Mouse (Mus musculus): ENCODE measurements around the gene Hikeshi. TPM values are rescaled to one million over a fixed set of nuclear protein-coding genes. Genes with fewer than 3 reads are reported as not detected.

Gene Hikeshi
- polyA plus RNA-seq, 1 experiment from 2014 or later, result 132 TPM

DNA sequence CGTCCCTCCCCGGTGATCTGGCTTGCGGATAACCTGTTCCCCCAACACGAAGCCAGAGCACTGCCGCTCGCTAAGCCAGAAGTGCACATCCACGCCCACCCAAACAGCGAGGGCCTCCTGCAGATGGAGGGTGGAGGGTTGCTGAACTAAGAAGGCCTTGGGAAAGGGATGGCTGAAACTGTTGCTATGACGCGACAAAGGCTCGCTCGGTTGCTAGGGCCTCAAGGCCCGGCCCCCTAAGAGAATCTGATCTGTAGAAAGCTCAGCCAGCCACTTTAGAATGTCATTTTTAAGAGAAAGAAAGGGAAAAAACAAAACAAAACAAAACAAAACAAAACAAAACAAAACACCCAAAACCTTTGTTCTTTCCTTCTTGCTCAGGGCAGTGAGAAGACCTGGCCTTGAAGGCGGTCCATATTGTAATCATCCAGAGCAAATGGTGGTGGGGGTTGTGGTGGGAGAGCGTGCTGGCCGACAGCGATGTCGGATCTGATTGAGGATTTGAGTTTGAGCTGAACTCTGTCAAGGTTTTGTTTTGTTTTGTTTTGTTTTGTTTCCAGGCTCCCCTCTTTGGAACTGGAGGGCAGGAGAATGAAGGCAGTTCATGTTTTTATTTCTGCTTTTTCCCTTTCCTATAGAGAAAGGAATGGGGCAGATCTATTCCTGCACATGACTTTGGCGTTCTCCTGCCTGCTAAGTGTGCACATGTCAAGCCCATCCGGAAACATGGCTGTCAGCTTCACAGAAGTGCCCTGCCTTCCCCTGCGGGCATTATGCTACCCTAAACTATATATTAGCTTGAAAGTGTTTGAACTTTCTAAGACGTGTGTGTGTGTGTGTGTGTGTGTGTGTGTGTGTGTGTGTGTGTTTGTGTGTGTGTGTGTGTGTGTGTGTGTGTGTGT lies 37.3 kb downstream of the Hikeshi start, which contains the start of gene Ccdc81:
TSS of gene Ccdc81 (minus strand) at position 188 of the 902 bp plus-strand sequence.
- no peak within 1 kb of the TSS for H3K27ac ChIP-seq (ENCODE audit: low read length)
- no peaks in the 10 kb centered on the region for H3K27me3 ChIP-seq (ENCODE audit: control insufficient read depth, insufficient read depth, low read depth, low read length)
- H3K9me3 ChIP-seq (ENCODE audit: control insufficient read depth, low read length), result no peaks in the 10 kb centered on the region
- 29% methylated on average over 22 of the region's 22 CpGs for WGBS
- no peaks in the 10 kb centered on the region for H3K36me3 ChIP-seq (ENCODE audit: control insufficient read depth, insufficient read depth, low read length)
- H3K4me1 ChIP-seq (replicated peaks; ENCODE audit: control insufficient read depth, insufficient read depth, low read length), result no peaks in the 10 kb centered on the region
- H3K4me2 ChIP-seq (ENCODE audit: low read depth, low read length), result peak within 1 kb of the TSS; percentile 42
- no peak within 1 kb of the TSS for H3K9ac ChIP-seq (ENCODE audit: low read length)
- no peak within 1 kb of the TSS for H3K4me3 ChIP-seq (ENCODE audit: low read length)
- peak; percentile 64; the same call in 1 of the 2 replicates for ATAC-seq (ENCODE audit: low read depth)

DNA sequence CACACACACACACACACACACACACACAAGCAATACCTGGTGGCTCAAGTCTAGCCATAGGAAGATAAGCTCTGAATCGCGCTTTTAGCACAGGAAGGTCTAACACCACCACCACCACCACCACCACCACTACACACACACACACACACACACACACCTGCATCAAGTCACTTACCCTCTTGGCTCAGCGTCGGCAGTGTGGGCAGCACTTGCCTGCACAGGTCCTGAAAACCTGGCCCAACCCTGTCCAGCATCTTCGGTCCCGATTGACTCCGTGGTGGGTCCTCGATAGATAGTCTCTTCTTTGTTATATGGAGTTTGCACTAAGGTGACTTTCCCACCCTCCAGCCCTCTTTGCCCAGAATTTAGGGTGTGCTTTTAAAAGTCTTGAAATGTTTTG lies 38.0 kb downstream of the Hikeshi start:
- Histone ChIP-seq H3K36me3 (ENCODE audit: control insufficient read depth, insufficient read depth, low read length) (no peaks in the 10 kb centered on the region), H3K4me1 (replicated peaks; ENCODE audit: control insufficient read depth, insufficient read depth, low read length) (no peaks in the 10 kb centered on the region), H3K4me3 (ENCODE audit: low read length) (no peak overlapping the region), H3K9ac (ENCODE audit: low read length) (no peak overlapping the region), H3K27ac (ENCODE audit: low read length) (no peak overlapping the region), H3K4me2 (ENCODE audit: low read depth, low read length) (peak overlapping the region; percentile 42), H3K9me3 (ENCODE audit: control insufficient read depth, low read length) (no peaks in the 10 kb centered on the region), H3K27me3 (ENCODE audit: control insufficient read depth, insufficient read depth, low read depth, low read length) (no peaks in the 10 kb centered on the region)
- 77% methylated on average over 8 of the region's 8 CpGs for WGBS
- no peak for ATAC-seq (ENCODE audit: low read depth)

DNA sequence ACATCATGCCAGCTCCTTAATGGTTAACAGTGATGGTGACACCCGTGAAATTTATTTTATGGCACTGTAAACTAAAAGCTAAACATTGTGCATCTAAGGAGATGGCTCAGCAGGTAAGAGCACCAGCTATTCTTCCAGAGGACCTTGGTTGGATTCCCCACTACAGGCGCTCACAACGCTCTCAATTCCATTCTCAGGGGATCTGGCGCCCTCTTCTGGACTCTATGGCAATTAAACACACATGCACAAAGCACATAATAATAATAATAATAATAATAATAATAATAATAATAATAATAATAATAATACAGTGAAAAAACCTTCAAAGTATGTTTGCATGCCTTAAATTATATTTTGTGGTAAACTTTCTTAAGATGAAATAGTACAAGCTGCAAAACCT lies 49.1 kb downstream of the Hikeshi start:
- H3K9ac ChIP-seq (ENCODE audit: low read length), result no peak overlapping the region
- H3K4me3 ChIP-seq (ENCODE audit: low read length), result no peak overlapping the region
- no peaks in the 10 kb centered on the region for H3K9me3 ChIP-seq (ENCODE audit: control insufficient read depth, low read length)
- no peaks in the 10 kb centered on the region for H3K4me1 ChIP-seq (replicated peaks; ENCODE audit: control insufficient read depth, insufficient read depth, low read length)
- no peak overlapping the region for H3K27ac ChIP-seq (ENCODE audit: low read length)
- H3K4me2 ChIP-seq (ENCODE audit: low read depth, low read length), result no peak overlapping the region
- no peak for ATAC-seq (ENCODE audit: low read depth)
- no peaks in the 10 kb centered on the region for H3K27me3 ChIP-seq (ENCODE audit: control insufficient read depth, insufficient read depth, low read depth, low read length)
- 31% methylated on average over 4 of the region's 4 CpGs for WGBS
- no peaks in the 10 kb centered on the region for H3K36me3 ChIP-seq (ENCODE audit: control insufficient read depth, insufficient read depth, low read length)

DNA sequence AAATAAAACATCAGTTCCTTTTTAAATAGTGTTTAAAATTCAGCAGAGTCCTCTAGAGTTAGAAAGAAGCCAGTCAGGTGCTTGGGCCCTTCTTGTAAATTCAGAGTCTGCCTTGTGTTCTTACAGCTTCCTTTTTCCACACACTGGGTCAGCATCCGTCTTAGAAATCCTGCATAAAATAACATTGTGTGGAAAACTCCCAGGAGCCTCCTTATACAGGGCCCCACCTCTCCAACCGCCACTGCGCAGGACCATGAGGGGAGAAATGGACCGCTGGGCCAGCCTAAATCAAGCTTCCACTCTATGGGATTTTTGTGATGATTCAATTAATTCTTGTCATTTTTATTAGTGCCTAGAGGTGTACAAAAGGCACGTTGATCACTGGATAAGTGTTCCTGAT lies 49.6 kb downstream of the Hikeshi start:
- no peak overlapping the region for H3K27ac ChIP-seq (ENCODE audit: low read length)
- H3K36me3 ChIP-seq (ENCODE audit: control insufficient read depth, insufficient read depth, low read length), result no peaks in the 10 kb centered on the region
- no peak overlapping the region for H3K4me2 ChIP-seq (ENCODE audit: low read depth, low read length)
- H3K27me3 ChIP-seq (ENCODE audit: control insufficient read depth, insufficient read depth, low read depth, low read length), result no peaks in the 10 kb centered on the region
- 81% methylated on average over 5 of the region's 5 CpGs for WGBS
- no peaks in the 10 kb centered on the region for H3K4me1 ChIP-seq (replicated peaks; ENCODE audit: control insufficient read depth, insufficient read depth, low read length)
- H3K9ac ChIP-seq (ENCODE audit: low read length), result no peak overlapping the region
- H3K4me3 ChIP-seq (ENCODE audit: low read length), result no peak overlapping the region
- no peaks in the 10 kb centered on the region for H3K9me3 ChIP-seq (ENCODE audit: control insufficient read depth, low read length)
- no peak for ATAC-seq (ENCODE audit: low read depth)

DNA sequence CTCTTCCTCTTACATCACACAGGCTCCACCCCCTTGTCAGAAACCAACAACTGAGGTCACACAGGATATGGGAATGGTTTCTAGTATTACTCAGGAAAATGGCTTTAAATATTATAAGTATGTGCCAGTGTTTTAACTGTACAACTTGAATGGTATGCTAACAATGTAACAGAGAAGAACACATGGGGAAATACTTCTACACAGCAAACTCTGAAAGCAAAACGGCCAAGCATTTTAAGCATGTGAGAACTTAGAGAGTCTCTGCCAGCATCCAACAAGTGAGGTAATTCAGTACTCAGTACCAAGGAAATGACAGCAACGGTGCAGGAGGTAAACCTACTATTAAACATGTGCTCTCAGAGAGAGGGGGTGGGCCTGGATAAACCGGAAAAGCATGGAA lies 56.5 kb downstream of the Hikeshi start:
- Histone ChIP-seq H3K36me3 (ENCODE audit: control insufficient read depth, insufficient read depth, low read length) (no peaks in the 10 kb centered on the region), H3K27ac (ENCODE audit: low read length) (no peak overlapping the region), H3K4me1 (replicated peaks; ENCODE audit: control insufficient read depth, insufficient read depth, low read length) (no peaks in the 10 kb centered on the region), H3K27me3 (ENCODE audit: control insufficient read depth, insufficient read depth, low read depth, low read length) (no peaks in the 10 kb centered on the region), H3K4me2 (ENCODE audit: low read depth, low read length) (no peak overlapping the region), H3K9ac (ENCODE audit: low read length) (no peak overlapping the region), H3K9me3 (ENCODE audit: control insufficient read depth, low read length) (no peaks in the 10 kb centered on the region), H3K4me3 (ENCODE audit: low read length) (no peak overlapping the region)
- 46% methylated on average over 3 of the region's 3 CpGs for WGBS
- ATAC-seq (ENCODE audit: low read depth), result no peak

DNA sequence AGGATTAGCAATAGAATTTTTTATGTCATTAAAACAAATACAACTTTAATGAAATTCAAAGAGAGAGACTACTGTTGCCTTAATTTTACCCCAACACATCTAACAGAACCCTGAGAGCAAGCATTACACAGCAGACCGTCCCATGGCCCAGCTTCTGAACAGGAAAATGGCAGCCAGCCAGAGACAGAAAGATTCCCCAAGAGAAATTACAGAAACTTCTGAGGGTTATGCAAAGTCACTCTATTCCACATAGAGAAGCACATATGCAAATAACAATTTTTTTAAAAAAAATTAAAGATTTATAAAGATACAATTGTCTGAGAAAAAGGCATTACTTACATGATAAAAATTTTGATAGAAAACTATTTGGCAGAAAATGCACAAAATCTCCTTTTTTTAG lies 61.3 kb downstream of the Hikeshi start:
- Histone ChIP-seq H3K36me3 (ENCODE audit: control insufficient read depth, insufficient read depth, low read length) (no peaks in the 10 kb centered on the region), H3K4me2 (ENCODE audit: low read depth, low read length) (no peak overlapping the region), H3K4me1 (replicated peaks; ENCODE audit: control insufficient read depth, insufficient read depth, low read length) (no peaks in the 10 kb centered on the region), H3K9ac (ENCODE audit: low read length) (no peak overlapping the region), H3K4me3 (ENCODE audit: low read length) (no peak overlapping the region), H3K27ac (ENCODE audit: low read length) (no peak overlapping the region), H3K9me3 (ENCODE audit: control insufficient read depth, low read length) (no peaks in the 10 kb centered on the region), H3K27me3 (ENCODE audit: control insufficient read depth, insufficient read depth, low read depth, low read length) (no peaks in the 10 kb centered on the region)
- ATAC-seq (ENCODE audit: low read depth), result no peak
- WGBS, result 50% methylated on average over 1 of the region's 1 CpGs

Other genes starting within 250 kb of the Hikeshi start
- 0.69 and 1.2 TPM in 2 replicates for gene Ccdc81, start 37.6 kb downstream of the Hikeshi start, polyA plus RNA-seq (2015; fragmentation: Nextera tagmentation; extraction: Ambion mirVana)
- gene Eed, start 39.8 kb upstream of the Hikeshi start, polyA plus RNA-seq (2015; fragmentation: Nextera tagmentation; extraction: Ambion mirVana), result 65.7 and 67.2 TPM in 2 replicates
- 46.0 and 49.7 TPM in 2 replicates for gene Picalm, start 189.0 kb upstream of the Hikeshi start, polyA plus RNA-seq (2015; fragmentation: Nextera tagmentation; extraction: Ambion mirVana)

Measured in lung, embryonic 16.5 days (tissue).